Mouse (Mus musculus) hindbrain, embryonic 15.5 days (tissue): Measurements from ENCODE around the gene Hoxa13. TPM values are rescaled to one million over a fixed set of nuclear protein-coding genes. Genes with fewer than 3 reads are reported as not detected.

Experiments used
- ATAC-seq: fragments of 200-750 bp; cut with Nextera tagmentation; 2 replicates; pipeline ENCODE4 v1.8.0; 2017; ENCODE audit warnings: low read depth, moderate number of reproducible peaks, moderate TSS enrichment; ENCODE audit not compliant: low FRiP score
- H3K27ac ChIP-seq: fragments of 300-500 bp; sonication (generic); replicated peaks from 2 replicates; pipeline ENCODE4 v1.5.1; 2015; ENCODE audit warnings: mild to moderate bottlenecking, inconsistent platforms
- H3K27me3 ChIP-seq: fragments of 300-500 bp; sonication (generic); 2 replicates; pipeline ENCODE4 v1.6.1; 2015; ENCODE audit warnings: control low read depth, inconsistent platforms
- H3K36me3 ChIP-seq: fragments of 300-500 bp; sonication (generic); 2 replicates; pipeline ENCODE4 v1.6.1; 2015; ENCODE audit warnings: control low read depth, inconsistent platforms
- H3K4me1 ChIP-seq: fragments of 300-500 bp; sonication (generic); replicated peaks from 2 replicates; pipeline ENCODE4 v1.6.1; 2015; ENCODE audit warnings: control low read depth, inconsistent platforms
- H3K4me2 ChIP-seq: fragments of 300-500 bp; sonication (generic); 2 replicates; pipeline ENCODE4 v1.6.1; 2015; ENCODE audit warnings: moderate library complexity, mild to moderate bottlenecking, inconsistent platforms
- H3K4me3 ChIP-seq: fragments of 300-500 bp; sonication (generic); 2 replicates; pipeline ENCODE4 v1.5.1; 2015; ENCODE audit warnings: mild to moderate bottlenecking, inconsistent platforms
- H3K9ac ChIP-seq: fragments of 300-500 bp; sonication (generic); 2 replicates; pipeline ENCODE4 v1.6.1; 2015; ENCODE audit warnings: inconsistent platforms
- H3K9me3 ChIP-seq: fragments of 300-500 bp; sonication (generic); 2 replicates; pipeline ENCODE4 v1.6.1; 2016; ENCODE audit warnings: control low read depth, inconsistent platforms
- WGBS: fragments of 180-500 bp; shearing (Covaris S2); methylation state at CpG from one replicate; pipeline ENCODE4 v1.1.7; 2015; 5-methylcytosine and 5-hydroxymethylcytosine counted together
- polyA plus RNA-seq: library from polyadenylated mRNA; unstranded; fragments of >200 nt; fragmentation: Nextera tagmentation; extraction: Ambion mirVana; gene quantifications from 2 replicates; pipeline ENCODE4 v1.2.1, GENCODE M21; 2015

Hoxa13 gene
- 0.07 TPM in 1 of 2 replicates, not detected in the other for polyA plus RNA-seq

DNA sequence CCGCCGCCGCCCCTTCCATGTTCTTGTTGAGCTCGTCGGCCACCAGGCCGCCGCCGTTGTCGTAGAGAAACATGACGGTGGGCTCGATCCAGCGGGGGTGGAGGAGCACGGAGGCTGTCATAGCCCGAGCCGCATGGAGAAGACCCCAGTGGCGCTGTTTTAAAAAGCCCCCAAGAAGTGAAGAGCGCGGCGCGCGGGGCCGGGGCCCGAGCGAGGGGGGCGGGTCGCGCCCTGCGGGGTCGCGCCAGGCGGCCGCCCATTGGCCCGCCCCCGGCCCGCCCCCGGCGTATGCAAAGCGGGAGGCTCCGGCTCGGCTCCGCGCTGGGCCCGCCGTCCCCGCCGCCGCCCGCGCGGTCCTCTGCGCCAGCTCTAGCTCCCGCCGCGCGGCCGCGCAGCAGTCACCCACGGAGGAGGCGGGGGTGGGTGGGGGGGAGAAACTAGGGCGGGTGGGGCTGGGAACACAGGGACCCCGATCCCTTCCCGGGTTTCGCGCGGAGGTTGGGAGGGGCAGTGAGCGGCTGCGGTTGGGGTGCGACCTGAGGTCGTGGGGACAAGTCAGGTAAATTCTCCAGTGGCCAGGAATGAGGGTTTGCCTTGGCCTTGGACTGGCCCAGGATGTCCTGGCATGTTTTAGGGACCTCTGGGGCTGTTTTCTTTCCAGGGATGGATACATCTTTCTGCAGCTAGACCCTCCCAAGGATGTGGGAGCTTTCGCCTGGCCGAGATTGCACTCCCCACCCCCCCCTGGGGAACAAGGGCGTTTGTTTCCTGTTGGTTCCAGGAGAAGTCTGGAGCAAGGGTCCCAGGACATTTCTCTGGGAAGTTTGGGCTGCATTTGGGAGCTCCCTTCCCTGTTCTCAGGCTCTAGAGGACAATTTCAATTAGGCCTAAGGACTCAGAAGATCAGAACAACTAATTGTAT is at the start of gene Hoxa13:
Gene Hoxa13, minus strand, starts transcription at position 227 of the 922 bp plus-strand sequence.
- H3K9me3 ChIP-seq: no peaks in the 10 kb centered on the region
- H3K9ac ChIP-seq: no peak within 1 kb of the TSS
- H3K4me1 ChIP-seq: peaks cover 14% of the 10 kb centered on the region
- H3K27ac ChIP-seq: no peak within 1 kb of the TSS
- no peaks in the 10 kb centered on the region for H3K36me3 ChIP-seq
- H3K27me3 ChIP-seq: peaks cover 82% of the 10 kb centered on the region
- peak within 1 kb of the TSS; percentile 17 for H3K4me3 ChIP-seq
- ATAC-seq: no peak
- under 1% methylated on average over 50 of the region's 72 CpGs for WGBS
- H3K4me2 ChIP-seq: peak within 1 kb of the TSS; percentile 44

DNA sequence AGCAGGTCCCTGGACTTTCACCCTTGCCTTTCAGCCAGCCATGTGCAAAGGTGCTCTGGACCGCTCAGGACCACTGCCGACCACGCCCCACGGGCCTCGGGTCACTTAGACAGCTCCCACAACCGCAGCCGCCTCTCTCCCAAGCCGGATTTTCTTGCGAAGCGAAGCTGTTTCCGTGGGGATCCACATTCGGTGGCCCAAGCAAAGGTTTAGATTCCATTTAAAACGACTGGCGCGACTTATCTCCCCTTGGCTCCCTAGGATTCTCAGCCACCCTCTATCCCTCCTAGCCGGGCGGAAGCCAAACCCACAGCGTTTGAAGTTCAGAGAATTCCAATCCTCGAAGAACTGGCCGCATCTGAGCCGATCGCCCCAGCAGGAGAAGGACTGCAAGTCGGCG is 49.7 kb upstream of the Hoxa13 start:
- H3K36me3 ChIP-seq: no peaks in the 10 kb centered on the region
- H3K9me3 ChIP-seq: no peaks in the 10 kb centered on the region
- 2% methylated on average over 24 of the region's 24 CpGs for WGBS
- no peak for ATAC-seq
- H3K9ac ChIP-seq: no peak overlapping the region
- no peak overlapping the region; the same call in 1 of the 2 replicates for H3K27ac ChIP-seq
- H3K4me3 ChIP-seq: peak overlapping the region; percentile 15; the same call in 1 of the 2 replicates
- H3K27me3 ChIP-seq: peaks cover 76% of the 10 kb centered on the region
- H3K4me2 ChIP-seq: peak overlapping the region; percentile 29
- H3K4me1 ChIP-seq: peaks cover 7% of the 10 kb centered on the region

- Histone ChIP-seq H3K27ac (no peak overlapping the region), H3K27me3 (peaks cover 75% of the 10 kb centered on the region), H3K4me1 (peaks cover 7% of the 10 kb centered on the region), H3K9me3 (no peaks in the 10 kb centered on the region), H3K36me3 (no peaks in the 10 kb centered on the region), H3K4me3 (no peak overlapping the region), H3K4me2 (peak overlapping the region; percentile 29; the same call in 1 of the 2 replicates), H3K9ac (no peak overlapping the region)
- WGBS: 6% methylated on average over 10 of the region's 10 CpGs
- ATAC-seq: no peak
These were observed 49.1 kb upstream of the Hoxa13 start for GRCm38 (mm10) chr6:52309766-52310165.

DNA sequence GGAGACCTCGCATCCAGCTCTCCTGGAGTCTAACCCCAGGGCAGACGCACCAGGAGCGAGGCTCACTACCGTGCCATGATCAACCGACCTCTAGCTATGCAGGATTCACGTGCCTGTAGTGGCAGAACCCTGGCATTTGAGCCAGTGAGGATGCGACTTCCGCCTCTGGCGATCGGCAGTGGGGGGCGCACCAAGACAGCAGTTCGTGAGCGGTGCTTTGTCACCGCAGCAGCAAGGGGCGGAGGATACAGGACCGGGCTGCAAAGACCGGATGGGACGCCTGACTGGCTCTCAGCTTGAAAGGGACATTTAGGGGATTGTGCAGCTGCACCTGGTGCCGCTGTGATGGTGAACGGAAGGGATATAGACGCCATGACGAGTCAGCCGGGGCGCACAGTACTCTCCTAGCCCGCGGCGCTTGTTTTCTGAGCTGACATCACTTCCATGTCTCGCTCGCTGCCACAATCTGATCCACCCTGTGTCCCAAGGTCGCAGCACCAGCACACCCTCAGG is 45.3 kb upstream of the Hoxa13 start:
- Histone ChIP-seq H3K27ac (no peak overlapping the region), H3K4me3 (peak overlapping the region; percentile 43), H3K4me1 (peaks cover 7% of the 10 kb centered on the region), H3K9ac (peak overlapping the region; percentile 28), H3K36me3 (no peaks in the 10 kb centered on the region), H3K4me2 (peak overlapping the region; percentile 66), H3K27me3 (peaks cover 78% of the 10 kb centered on the region), H3K9me3 (no peaks in the 10 kb centered on the region)
- WGBS: under 1% methylated on average over 30 of the region's 30 CpGs
- ATAC-seq: peak; percentile 92

DNA sequence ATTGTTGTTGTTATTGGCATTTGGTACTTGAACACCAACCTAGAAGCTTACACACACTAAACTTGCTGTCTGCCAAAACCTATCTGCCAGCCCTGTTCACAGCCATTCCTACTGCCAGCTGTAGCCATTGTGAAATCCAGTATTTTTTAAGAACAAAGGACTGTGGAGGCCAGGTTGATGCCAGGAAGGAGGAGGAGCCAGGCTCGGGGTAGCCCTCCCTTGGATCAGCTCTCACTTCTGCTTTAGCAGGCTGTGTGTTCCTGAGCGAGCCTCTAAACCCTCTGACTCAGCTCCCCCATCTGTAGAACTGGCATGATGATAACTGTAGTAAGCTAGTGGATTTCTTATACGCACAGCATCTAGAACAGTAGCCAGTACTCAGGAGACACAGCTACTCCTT is 42.7 kb upstream of the Hoxa13 start:
- Histone ChIP-seq H3K4me1 (peaks cover 3% of the 10 kb centered on the region), H3K27me3 (peaks cover 77% of the 10 kb centered on the region), H3K9me3 (no peaks in the 10 kb centered on the region), H3K36me3 (no peaks in the 10 kb centered on the region), H3K4me2 (no peak overlapping the region), H3K27ac (no peak overlapping the region), H3K4me3 (no peak overlapping the region), H3K9ac (no peak overlapping the region)
- WGBS: 64% methylated on average over 3 of the region's 3 CpGs
- no peak for ATAC-seq

GRCm38 (mm10) chr6:52300806-52301205 is 40.1 kb upstream of the Hoxa13 start:
- no peak overlapping the region for H3K4me2 ChIP-seq
- no peak for ATAC-seq
- no peaks in the 10 kb centered on the region for H3K9me3 ChIP-seq
- H3K27ac ChIP-seq: no peak overlapping the region
- H3K9ac ChIP-seq: no peak overlapping the region
- peaks cover 75% of the 10 kb centered on the region for H3K27me3 ChIP-seq
- peaks cover 2% of the 10 kb centered on the region for H3K4me1 ChIP-seq
- no peak overlapping the region for H3K4me3 ChIP-seq
- 82% methylated on average over 4 of the region's 4 CpGs for WGBS
- no peaks in the 10 kb centered on the region for H3K36me3 ChIP-seq

DNA sequence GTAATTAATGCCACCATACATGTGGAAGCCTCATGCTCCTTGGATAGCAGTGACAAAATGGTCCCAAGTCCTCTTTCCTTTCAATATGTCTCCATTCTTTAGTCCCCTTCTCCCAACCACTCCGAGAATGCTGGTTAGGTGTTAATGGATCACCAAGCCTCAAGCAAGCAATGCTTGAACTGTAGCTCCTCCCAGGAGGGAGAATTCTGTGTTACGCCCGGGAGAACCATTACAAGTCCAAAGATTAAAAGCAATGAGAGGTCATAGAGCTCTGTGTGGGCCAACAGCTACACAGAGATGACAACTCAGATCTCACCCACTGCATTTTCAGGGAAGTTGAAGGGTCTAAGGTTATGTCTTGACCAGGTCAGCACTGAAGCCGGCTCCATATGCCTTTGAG is 37.8 kb upstream of the Hoxa13 start:
- no peak overlapping the region for H3K9ac ChIP-seq
- no peak overlapping the region for H3K4me3 ChIP-seq
- H3K27ac ChIP-seq: no peak overlapping the region
- H3K4me1 ChIP-seq: no peaks in the 10 kb centered on the region
- no peaks in the 10 kb centered on the region for H3K36me3 ChIP-seq
- 86% methylated on average over 4 of the region's 4 CpGs for WGBS
- no peak for ATAC-seq
- H3K4me2 ChIP-seq: no peak overlapping the region
- no peaks in the 10 kb centered on the region for H3K9me3 ChIP-seq
- peaks cover 75% of the 10 kb centered on the region for H3K27me3 ChIP-seq

- no peak overlapping the region for H3K4me3 ChIP-seq
- 73% methylated on average over 6 of the region's 6 CpGs for WGBS
- no peaks in the 10 kb centered on the region for H3K9me3 ChIP-seq
- no peak overlapping the region for H3K27ac ChIP-seq
- no peak overlapping the region for H3K9ac ChIP-seq
- H3K4me2 ChIP-seq: no peak overlapping the region
- peaks cover 7% of the 10 kb centered on the region; the same call in 1 of the 2 replicates for H3K4me1 ChIP-seq
- H3K27me3 ChIP-seq: peaks cover 82% of the 10 kb centered on the region
- no peaks in the 10 kb centered on the region for H3K36me3 ChIP-seq
- no peak for ATAC-seq
These were observed 33.9 kb upstream of the Hoxa13 start for GRCm38 (mm10) chr6:52294616-52295015.

GRCm38 (mm10) chr6:52292328-52292727 is 31.6 kb upstream of the Hoxa13 start:
- 62% methylated on average over 7 of the region's 7 CpGs for WGBS
- H3K36me3 ChIP-seq: no peaks in the 10 kb centered on the region
- no peak overlapping the region for H3K4me2 ChIP-seq
- H3K9ac ChIP-seq: no peak overlapping the region
- H3K9me3 ChIP-seq: no peaks in the 10 kb centered on the region
- H3K27me3 ChIP-seq: peaks cover 90% of the 10 kb centered on the region
- ATAC-seq: no peak
- H3K4me1 ChIP-seq: peaks cover 7% of the 10 kb centered on the region; the same call in 1 of the 2 replicates
- no peak overlapping the region for H3K27ac ChIP-seq
- H3K4me3 ChIP-seq: no peak overlapping the region

DNA sequence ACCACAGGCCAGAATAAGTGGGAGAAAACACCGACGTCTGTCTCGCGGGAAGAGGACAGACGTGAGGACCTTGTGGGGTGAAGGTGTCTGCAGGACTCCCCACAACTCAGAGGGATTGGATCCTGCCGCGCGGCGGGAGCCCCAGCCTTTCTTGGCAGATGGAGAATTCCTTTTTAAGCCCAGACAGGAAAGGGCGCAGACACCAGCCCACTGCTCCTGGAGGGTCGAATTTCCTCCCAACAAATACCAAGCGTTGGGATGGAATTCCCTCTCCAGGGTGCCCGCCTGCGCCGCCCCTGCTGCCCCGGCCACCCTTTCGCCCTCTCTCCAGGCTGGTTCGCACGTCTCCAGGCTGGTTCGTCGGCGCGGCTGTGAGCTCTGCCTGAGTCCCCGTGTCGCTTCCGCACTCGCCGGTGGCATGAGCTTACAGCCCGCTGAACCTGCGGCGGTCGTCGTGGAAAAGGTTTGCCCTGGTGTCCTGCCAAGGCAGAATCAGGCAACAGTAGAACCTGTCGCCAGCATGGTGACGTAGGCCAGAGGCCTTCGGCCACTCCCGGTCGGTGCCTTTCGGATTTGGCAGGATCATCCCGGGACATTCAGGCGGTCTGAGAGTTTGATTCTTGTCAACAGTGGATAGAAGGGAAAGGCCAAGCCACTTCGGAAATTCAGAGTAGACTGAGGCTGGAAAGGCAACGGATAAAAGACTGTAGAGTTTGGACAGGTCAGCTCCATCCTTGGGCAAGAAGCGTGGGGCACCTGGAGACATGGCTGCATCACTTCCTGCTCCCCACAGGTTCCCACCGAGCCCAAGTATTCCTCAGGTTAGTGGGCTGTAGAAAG is 30.6 kb upstream of the Hoxa13 start:
- Histone ChIP-seq H3K9ac (no peak overlapping the region), H3K9me3 (no peaks in the 10 kb centered on the region), H3K36me3 (no peaks in the 10 kb centered on the region), H3K27ac (no peak overlapping the region), H3K4me2 (peak overlapping the region; percentile 42), H3K27me3 (peaks cover 89% of the 10 kb centered on the region), H3K4me1 (peaks cover 7% of the 10 kb centered on the region; the same call in 1 of the 2 replicates), H3K4me3 (peak overlapping the region; percentile 10; the same call in 1 of the 2 replicates)
- WGBS: 3% methylated on average over 45 of the region's 45 CpGs
- no peak for ATAC-seq

- Histone ChIP-seq H3K36me3 (no peaks in the 10 kb centered on the region), H3K4me3 (no peak overlapping the region), H3K27ac (no peak overlapping the region), H3K9me3 (no peaks in the 10 kb centered on the region), H3K27me3 (peaks cover 86% of the 10 kb centered on the region), H3K4me2 (no peak overlapping the region), H3K9ac (no peak overlapping the region), H3K4me1 (peaks cover 7% of the 10 kb centered on the region; the same call in 1 of the 2 replicates)
- whole genome bisulfite sequencing: 24% methylated on average over 12 of the region's 12 CpGs
- ATAC-seq: no peak
These were observed 29.5 kb upstream of the Hoxa13 start for GRCm38 (mm10) chr6:52290186-52290585.
